ENCODE assay signal across 10 mouse cellular contexts in genomic region chr16:34159576-34159975, GRCm38 (mm10).
DNase-seq lines count a peak whose midpoint lies in the region; ATAC-seq and TF ChIP-seq lines count a peak whose summit lies in the region.
"Had no signal": no experiment of that assay in that cellular context is flagged by ENCODE, and none has a peak within 500 bp of the region (broad histone marks: within the 10 kb centered on the region; RNA-seq: fewer than 3 reads in every experiment).

No protein-coding gene starts in this region.

- no peaks in the 10 kb centered on the region for H3K27me3 ChIP-seq in limb, embryonic 14.5 days (ENCODE audit: control insufficient read depth, insufficient read depth, low read length)
- H3K27me3 ChIP-seq in limb, embryonic 10.5 days (ENCODE audit: low read depth, poor library complexity, severe bottlenecking): no peaks in the 10 kb centered on the region
- H3K27me3 ChIP-seq in lung, embryonic 14.5 days (ENCODE audit: insufficient read depth, low read length): no peaks in the 10 kb centered on the region
- H3K27me3 ChIP-seq in forebrain, embryonic 10.5 days (ENCODE audit: poor library complexity, severe bottlenecking): no peaks in the 10 kb centered on the region

- no peak for TF ChIP-seq CTCF in lung, embryonic 14.5 days (IDR thresholded peaks at IDR 0.05; ENCODE audit: low read depth)

- DNase-seq in cerebellum, postnatal 14 days: peak; percentile 37 to 62
- DNase-seq in cerebellum, postnatal 4 days (ENCODE audit: low spot score in 2 of 2): no peak
- DNase-seq in limb, embryonic 14.5 days (ENCODE audit: low spot score): peak; percentile 5
- DNase-seq in limb, embryonic 10.5 days (ENCODE audit: low spot score): no peak
- peak; percentile 57 for DNase-seq in brain, adult 2 months (ENCODE audit: low read depth, low spot score)
- peak; percentile 66 for DNase-seq in lung, embryonic 14.5 days
- DNase-seq in c-Kit-positive CD71-positive TER-119-positive erythroid progenitor cells, embryonic 14.5 days (ENCODE audit: low spot score): no peak
- no peak for DNase-seq in forebrain, embryonic 10.5 days (ENCODE audit: extremely low spot score, low spot score)

- no peaks in the 10 kb centered on the region for H3K36me3 ChIP-seq in limb, embryonic 14.5 days (ENCODE audit: control insufficient read depth, insufficient read depth, low read length)
- H3K36me3 ChIP-seq in limb, embryonic 10.5 days: 0 out of 2 replicates have a peak, but pooled peaks cover 3% of the 10 kb centered on the region
- H3K36me3 ChIP-seq in lung, embryonic 14.5 days (ENCODE audit: insufficient read depth): 0 out of 2 replicates have a peak, but pooled peaks cover 7% of the 10 kb centered on the region
- H3K36me3 ChIP-seq in forebrain, embryonic 10.5 days (replicated peaks): no peaks in the 10 kb centered on the region; the same call in 1 of the 2 replicates

- H3K4me2 ChIP-seq in limb, embryonic 14.5 days (replicated peaks; ENCODE audit: low read depth, low read length, severe bottlenecking): no peak overlapping the region
- H3K4me2 ChIP-seq in lung, embryonic 14.5 days: no peak overlapping the region

- H3K9me3 ChIP-seq in limb, embryonic 14.5 days (ENCODE audit: control insufficient read depth, low read length): no peaks in the 10 kb centered on the region
- no peaks in the 10 kb centered on the region for H3K9me3 ChIP-seq in limb, embryonic 10.5 days (replicated peaks)
- H3K9me3 ChIP-seq in lung, embryonic 14.5 days (ENCODE audit: low read depth, low read length): no peaks in the 10 kb centered on the region
- H3K9me3 ChIP-seq in forebrain, embryonic 10.5 days: no peaks in the 10 kb centered on the region

- TF ChIP-seq POLR2A in limb, embryonic 14.5 days (IDR thresholded peaks at IDR 0.05; ENCODE audit: borderline replicate concordance, extremely low read depth, insufficient read depth, insufficient read length): no peak

- H3K4me1 ChIP-seq in limb, embryonic 14.5 days (ENCODE audit: control insufficient read depth, insufficient read depth, low read length): no peaks in the 10 kb centered on the region
- H3K4me1 ChIP-seq in limb, embryonic 10.5 days: no peaks in the 10 kb centered on the region
- no peaks in the 10 kb centered on the region for H3K4me1 ChIP-seq in lung, embryonic 14.5 days (ENCODE audit: insufficient read depth)
- H3K4me1 ChIP-seq in forebrain, embryonic 10.5 days: no peaks in the 10 kb centered on the region

- 91% methylated on average over 3 of the region's 3 CpGs for WGBS in limb, embryonic 14.5 days
- WGBS in limb, embryonic 10.5 days: 87% methylated on average over 3 of the region's 3 CpGs
- WGBS in lung, embryonic 14.5 days: 89% methylated on average over 3 of the region's 3 CpGs
- WGBS in forebrain, embryonic 10.5 days: 94% methylated on average over 3 of the region's 3 CpGs

- no peak for ATAC-seq in limb, embryonic 14.5 days (ENCODE audit: low FRiP score, low read depth)
- no peak for ATAC-seq in lung, embryonic 14.5 days (ENCODE audit: insufficient read depth)
- ATAC-seq: intestine, postnatal 0 days had no signal

- no peak overlapping the region for H3K27ac ChIP-seq in limb, embryonic 14.5 days (replicated peaks; ENCODE audit: low read depth, low read length)
- H3K27ac ChIP-seq in limb, embryonic 10.5 days: no peak overlapping the region
- H3K27ac ChIP-seq in lung, embryonic 14.5 days (ENCODE audit: low read depth): no peak overlapping the region
- H3K27ac ChIP-seq in forebrain, embryonic 10.5 days: no peak overlapping the region

- no peak overlapping the region for H3K9ac ChIP-seq in limb, embryonic 14.5 days (ENCODE audit: low read depth, low read length, severe bottlenecking)
- H3K9ac ChIP-seq in lung, embryonic 14.5 days: no peak overlapping the region

- H3K4me3 ChIP-seq in limb, embryonic 14.5 days (replicated peaks; ENCODE audit: low read length): no peak overlapping the region
- no peak overlapping the region for H3K4me3 ChIP-seq in limb, embryonic 10.5 days
- H3K4me3 ChIP-seq in lung, embryonic 14.5 days (ENCODE audit: low read depth, low read length): no peak overlapping the region
- no peak overlapping the region for H3K4me3 ChIP-seq in forebrain, embryonic 10.5 days
- H3K4me3 ChIP-seq: erythroblast, embryonic 14.5 days had no signal

Comparison
In these comparisons a context has a peak if more than half of its experiments do, and no peak if none do; other contexts are left out.
1. DNase-seq: peak in cerebellum, postnatal 14 days (2 of 2), limb, embryonic 14.5 days (single experiment), brain, adult 2 months (single experiment) and lung, embryonic 14.5 days (single experiment); none in cerebellum, postnatal 4 days (0 of 2), limb, embryonic 10.5 days (single experiment), c-Kit-positive CD71-positive TER-119-positive erythroid progenitor cells, embryonic 14.5 days (single experiment) and forebrain, embryonic 10.5 days (single experiment).